Comparison of ENCODE assay signal across 8 mouse cellular contexts in the genomic region with DNA sequence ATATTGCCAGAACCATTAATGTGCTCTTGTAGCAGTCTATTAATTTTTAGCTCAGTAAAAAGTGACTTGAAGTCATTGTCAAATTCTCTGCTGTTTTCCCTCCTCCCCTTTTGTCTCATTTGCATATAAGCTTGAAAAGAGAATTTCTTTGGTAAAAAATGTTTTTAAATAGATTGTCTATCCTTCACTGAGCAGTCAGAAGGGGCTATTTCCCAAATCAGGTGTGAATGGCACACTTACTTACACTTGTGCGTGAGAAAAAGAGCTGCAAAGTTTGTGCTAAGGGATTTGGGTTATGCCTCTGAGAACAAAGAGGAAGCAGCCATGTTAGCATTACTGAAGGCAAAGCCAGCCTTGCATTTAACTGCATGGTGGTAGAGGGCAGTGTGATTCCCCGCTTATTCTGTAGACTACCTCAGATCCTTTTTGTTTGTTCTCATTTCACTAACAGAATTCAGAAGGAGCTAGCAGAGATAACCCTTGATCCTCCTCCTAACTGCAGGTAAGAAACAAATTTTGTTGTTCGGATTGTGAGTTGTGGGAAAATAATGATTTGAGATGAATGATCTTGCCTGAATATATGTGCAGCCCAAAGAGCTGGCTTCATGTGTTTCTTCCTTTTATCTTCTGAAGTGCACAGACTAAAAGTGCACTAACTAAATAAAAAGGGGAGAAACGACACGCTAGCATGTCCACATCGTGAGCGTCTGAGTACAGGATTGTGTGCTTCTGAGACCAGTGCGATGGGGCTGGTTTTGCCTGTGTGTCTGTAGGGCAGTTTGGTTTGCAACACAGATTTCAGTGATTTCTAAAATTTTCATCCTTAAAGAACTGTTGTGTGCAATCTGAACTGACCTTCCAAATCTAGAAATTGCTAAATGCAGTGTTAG. TPM values are rescaled to one million over a fixed set of nuclear protein-coding genes. Genes with fewer than 3 reads are reported as not detected.
DNase-seq lines count a peak whose midpoint lies in the region.

No protein-coding gene starts in this region.

- peak overlapping the region; percentile 87 for H3K27ac ChIP-seq in heart, embryonic 10.5 days
- H3K27ac ChIP-seq in midbrain, embryonic 10.5 days (replicated peaks): peak overlapping the region; percentile 100

- 51% methylated on average over 8 of the region's 8 CpGs for WGBS in heart, embryonic 10.5 days
- 44% methylated on average over 8 of the region's 8 CpGs for WGBS in midbrain, embryonic 10.5 days

- H3K4me1 ChIP-seq in heart, embryonic 10.5 days: peaks cover 53% of the 10 kb centered on the region
- peaks cover 63% of the 10 kb centered on the region for H3K4me1 ChIP-seq in midbrain, embryonic 10.5 days

- H3K27me3 ChIP-seq in heart, embryonic 10.5 days (ENCODE audit: insufficient read depth, poor library complexity, severe bottlenecking): no peaks in the 10 kb centered on the region
- no peaks in the 10 kb centered on the region for H3K27me3 ChIP-seq in midbrain, embryonic 10.5 days (ENCODE audit: low read depth, poor library complexity, severe bottlenecking)

- DNase-seq in left cerebral cortex, postnatal 14 days (ENCODE audit: low spot score in 2 of 2): peak; percentile 37 to 43
- no peak for DNase-seq in left cerebral cortex, adult 8-10 months (ENCODE audit: low spot score in 2 of 2)
- peak; percentile 42 to 59 for DNase-seq in cerebellum, postnatal 14 days
- no peak for DNase-seq in heart, embryonic 10.5 days (ENCODE audit: low spot score)
- DNase-seq in layer of hippocampus, adult 9-10 months (ENCODE audit: low spot score): peak; percentile 36
- DNase-seq in midbrain, embryonic 10.5 days (ENCODE audit: low spot score): peak; percentile 33
- DNase-seq in telencephalon, adult 2 months (ENCODE audit: low read depth, low spot score): peak; percentile 60
- no peak for DNase-seq in testis, postnatal 14 days (ENCODE audit: low spot score)

- H3K4me3 ChIP-seq in heart, embryonic 10.5 days: peak overlapping the region; percentile 87
- H3K4me3 ChIP-seq in midbrain, embryonic 10.5 days: peak overlapping the region; percentile 82

- H3K9me3 ChIP-seq in heart, embryonic 10.5 days: no peaks in the 10 kb centered on the region
- no peaks in the 10 kb centered on the region for H3K9me3 ChIP-seq in midbrain, embryonic 10.5 days (replicated peaks)

- H3K36me3 ChIP-seq in heart, embryonic 10.5 days: 0 out of 2 replicates have a peak, but pooled peaks cover 4% of the 10 kb centered on the region
- H3K36me3 ChIP-seq in midbrain, embryonic 10.5 days: peaks cover 9% of the 10 kb centered on the region

- intact Hi-C loops in left cerebral cortex, postnatal 14 days (cut with DNase I): no loop called here

RNA-seq across cellular contexts. Expression of a gene that starts 4.3 kb away (rescaled TPM):
- total RNA-seq in left cerebral cortex, postnatal 14 days (2021): 100 to 1,000 TPM; 127 to 139 TPM
- total RNA-seq in left cerebral cortex, adult 8-10 months (2022): 10 to 100 TPM; 85.6 to 91.8 (median 87.0) TPM
- polyA plus RNA-seq in heart, embryonic 10.5 days (2016; fragmentation: Nextera tagmentation; extraction: Ambion mirVana): 115 and 131 TPM in 2 replicates
- polyA plus RNA-seq in midbrain, embryonic 10.5 days (2016; fragmentation: Nextera tagmentation; extraction: Ambion mirVana): 215 and 239 TPM in 2 replicates

Comparison
In these comparisons a context has a peak if more than half of its experiments do, and no peak if none do; other contexts are left out.
1. DNase-seq: peak in left cerebral cortex, postnatal 14 days (2 of 2), cerebellum, postnatal 14 days (2 of 2), layer of hippocampus, adult 9-10 months (single experiment), midbrain, embryonic 10.5 days (single experiment) and telencephalon, adult 2 months (single experiment); none in left cerebral cortex, adult 8-10 months (0 of 2), heart, embryonic 10.5 days (single experiment) and testis, postnatal 14 days (single experiment).